Mouse (Mus musculus) retina, postnatal 1 day (tissue): Measurements from ENCODE around the gene Ccdc8.

Experiments used
- DNase-seq: peaks from one replicate; pipeline ENCODE4 v3.0.0-alpha.2; 2012

Ccdc8 gene

GRCm38 (mm10) chr7:16976298-16976697 is 16.2 kb upstream of the Ccdc8 start:
- DNase-seq: no peak

GRCm38 (mm10) chr7:16978173-16978572 is 14.3 kb upstream of the Ccdc8 start:
- no peak for DNase-seq

GRCm38 (mm10) chr7:16978593-16978992 is 13.9 kb upstream of the Ccdc8 start:
- no peak for DNase-seq

GRCm38 (mm10) chr7:16980348-16980747 is 12.2 kb upstream of the Ccdc8 start:
- peak; percentile 47 for DNase-seq

GRCm38 (mm10) chr7:16982859-16983568 is 9.5 kb upstream of the Ccdc8 start, which contains the start of gene Gm42372:
Gm42372 (plus strand) TSS chr7:16983086.
- DNase-seq: peak; percentile 93

- DNase-seq: peak; percentile 33
These were observed 4.9 kb upstream of the Ccdc8 start for GRCm38 (mm10) chr7:16987541-16988149.

GRCm38 (mm10) chr7:16988405-16988804 is 4.1 kb upstream of the Ccdc8 start:
- no peak for DNase-seq

- peak; percentile 34 for DNase-seq
These were observed 2.3 kb upstream of the Ccdc8 start for GRCm38 (mm10) chr7:16990006-16990744.

GRCm38 (mm10) chr7:16991681-16992450 is 642 bp upstream of the Ccdc8 start:
- peak; percentile 90 for DNase-seq

- peak; percentile 90 for DNase-seq
These were observed 1.3 kb downstream of the Ccdc8 start for GRCm38 (mm10) chr7:16993651-16994399.

GRCm38 (mm10) chr7:16994400-16994799 is 1.9 kb downstream of the Ccdc8 start:
- DNase-seq: peak; percentile 40

GRCm38 (mm10) chr7:16995345-16995744 is 2.8 kb downstream of the Ccdc8 start:
- DNase-seq: no peak

- DNase-seq: no peak
These were observed 6.7 kb downstream of the Ccdc8 start for GRCm38 (mm10) chr7:16999233-16999632.

GRCm38 (mm10) chr7:16999650-17000049 is 7.1 kb downstream of the Ccdc8 start:
- peak; percentile 85 for DNase-seq

- peak; percentile 90 for DNase-seq
These were observed 10.1 kb downstream of the Ccdc8 start for GRCm38 (mm10) chr7:17002375-17003195.

- no peak for DNase-seq
These were observed 10.9 kb downstream of the Ccdc8 start for GRCm38 (mm10) chr7:17003230-17003960.

GRCm38 (mm10) chr7:17004716-17005115 is 12.2 kb downstream of the Ccdc8 start:
- no peak for DNase-seq

GRCm38 (mm10) chr7:17007300-17007699 is 14.8 kb downstream of the Ccdc8 start:
- DNase-seq: peak; percentile 56

GRCm38 (mm10) chr7:17009326-17010009 is 17.0 kb downstream of the Ccdc8 start:
- no peak for DNase-seq

GRCm38 (mm10) chr7:17010010-17010347 is 17.5 kb downstream of the Ccdc8 start:
- no peak for DNase-seq
